Mouse (Mus musculus) left cerebral cortex, postnatal 25 days (tissue): ENCODE results near the gene Abr. TPM values are rescaled to one million over a fixed set of nuclear protein-coding genes. Genes with fewer than 3 reads are reported as not detected.

ENCODE experiments used
- DNase-seq, 2 experiments: peaks; one replicate each; pipeline ENCODE4 v3.0.0; 2022; ENCODE audit warnings: low spot score in 2 of 2, mixed read lengths in 1 of 2
- intact Hi-C: fragments of 180-260 bp; cut with DNase I; formaldehyde crosslinking; loops from one replicate; pipeline ENCODE4 v1.15.1; 2025
- total RNA-seq, 2 experiments: library from RNA; stranded (reverse); gene quantifications; 2 replicates each; pipeline ENCODE4 v1.2.3; 2021

The Abr gene
- total RNA-seq, 2 experiments from 2014 or later: 458 to 459 TPM

DNA sequence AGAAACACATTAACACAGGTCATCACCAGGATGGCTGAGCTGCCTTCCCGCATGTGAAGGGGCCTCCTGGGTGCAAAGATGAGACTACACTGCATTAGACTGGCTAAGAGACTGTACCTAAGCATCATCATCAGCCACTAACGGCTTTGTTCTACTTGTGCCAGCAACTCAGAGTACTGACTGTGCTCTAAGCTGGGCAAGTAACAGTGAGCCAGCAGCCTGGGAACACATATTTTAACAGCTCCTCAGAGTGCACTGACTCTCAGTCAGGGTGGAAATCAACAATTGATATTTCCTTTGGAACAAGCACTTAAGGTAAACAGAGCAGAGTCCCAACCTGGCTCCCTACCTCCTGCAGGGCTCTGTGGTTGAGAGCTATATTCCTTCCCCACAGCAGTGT is 250.0 kb downstream of the Abr start:
- DNase-seq: no peak
- intact Hi-C loops: no loop called here

DNA sequence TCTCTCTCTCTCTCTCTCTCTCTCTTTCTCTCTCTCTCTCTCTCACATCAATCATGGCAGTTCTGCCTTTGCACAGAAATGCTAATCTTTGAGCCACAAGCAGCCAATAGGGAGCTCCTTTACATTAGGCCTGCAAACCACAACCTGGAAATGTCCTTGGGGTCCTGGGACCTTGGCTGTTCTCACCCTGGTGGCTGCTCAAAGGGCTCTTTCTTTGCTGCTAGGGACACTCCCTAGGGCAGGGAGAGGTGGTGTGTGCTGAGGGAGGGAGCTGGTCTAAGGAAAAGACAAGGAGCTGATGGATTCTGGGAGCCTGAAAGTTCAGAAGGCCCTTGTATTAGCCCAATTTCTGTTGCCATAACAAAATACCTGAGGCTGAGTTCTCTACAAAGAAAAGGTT is 251.6 kb downstream of the Abr start:
- intact Hi-C loops: no loop called here
- DNase-seq: no peak

Other genes starting within 250 kb of the Abr start
- 10 to 100 TPM; 10.3 to 11.5 TPM for gene Nxn, start 223.2 kb downstream of the Abr start, total RNA-seq
- gene Timm22, start 215.4 kb downstream of the Abr start, total RNA-seq: 10 to 100 TPM; 36.3 to 37.3 TPM
- 1 to 10 TPM; 3.4 to 3.7 TPM for gene Bhlha9, start 50.2 kb upstream of the Abr start, total RNA-seq
- under 1 TPM; 0.66 to 0.69 TPM for gene Trarg1, start 57.5 kb upstream of the Abr start, total RNA-seq
- 10 to 100 TPM; 48.5 to 48.9 TPM for gene Gosr1, start 141.3 kb upstream of the Abr start, total RNA-seq
- 10 to 100 TPM; 56.6 to 57.2 TPM for gene Cpd, start 224.7 kb upstream of the Abr start, total RNA-seq